26 mouse cellular contexts compared by ENCODE assay signal in the genomic region with DNA sequence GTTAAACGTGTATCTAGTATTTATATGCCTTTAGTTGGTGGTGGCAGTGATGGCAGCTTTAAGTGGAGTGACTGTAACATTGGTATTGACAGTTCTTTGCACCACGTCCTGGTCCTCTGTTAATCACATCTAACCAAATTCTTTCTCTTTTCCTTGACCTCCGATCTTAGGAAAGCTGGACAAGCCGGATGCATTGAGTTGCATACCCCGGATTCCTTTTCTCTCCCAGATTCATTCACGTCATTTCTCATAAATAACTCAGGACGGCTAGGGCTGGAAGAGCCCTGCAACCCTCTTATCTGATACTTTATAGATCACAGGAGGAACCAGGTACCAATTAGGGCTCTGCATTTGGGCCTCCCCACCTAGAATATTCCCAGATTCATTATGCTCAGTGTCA.
DNase-seq lines count a peak whose midpoint lies in the region; ATAC-seq and TF ChIP-seq lines count a peak whose summit lies in the region.
"Had no signal": no experiment of that assay in that cellular context is flagged by ENCODE, and none has a peak within 500 bp of the region (broad histone marks: within the 10 kb centered on the region; RNA-seq: fewer than 3 reads in every experiment).

No protein-coding gene starts in this region.

- H3K27ac ChIP-seq in gastrocnemius, adult 2 months: peak overlapping the region; percentile 72
- H3K27ac ChIP-seq in heart, embryonic 14.5 days (replicated peaks in 1 of 2; ENCODE audit: control insufficient read depth in 1 of 2, insufficient read depth in 1 of 2, low read depth in 2 of 2, low read length in 2 of 2): peak overlapping the region; percentile 73 to 88
- peak overlapping the region; percentile 14; the same call in 1 of the 2 replicates for H3K27ac ChIP-seq in layer of hippocampus, adult 2 months
- H3K27ac ChIP-seq: embryonic facial prominence, embryonic 12.5 days; forebrain, embryonic 10.5 days; forebrain, embryonic 15.5 days; hindbrain, embryonic 14.5 days; liver, embryonic 12.5 days; midbrain, embryonic 13.5 days had no signal

- peak overlapping the region; percentile 34; the same call in 1 of the 2 replicates for H3K4me2 ChIP-seq in heart, embryonic 14.5 days (ENCODE audit: low read length)
- H3K4me2 ChIP-seq: embryonic facial prominence, embryonic 12.5 days; forebrain, embryonic 15.5 days; hindbrain, embryonic 14.5 days; liver, embryonic 12.5 days; midbrain, embryonic 13.5 days had no signal

- intact Hi-C loops in gastrocnemius, adult 2 months (cut with DNase I): no loop called here
- intact Hi-C loops in heart, postnatal 25 days (cut with DNase I): no loop called here

- 14% methylated on average over 7 of the region's 7 CpGs for WGBS in heart, embryonic 14.5 days

- no peaks in the 10 kb centered on the region for H3K9me3 ChIP-seq in heart, embryonic 14.5 days (ENCODE audit: control insufficient read depth, low read length)
- H3K9me3 ChIP-seq: embryonic facial prominence, embryonic 12.5 days; forebrain, embryonic 10.5 days; forebrain, embryonic 15.5 days; liver, embryonic 12.5 days; midbrain, embryonic 13.5 days had no signal

- no peak for DNase-seq in gastrocnemius, adult 2 months
- no peak for DNase-seq in gastrocnemius, postnatal 4 days (ENCODE audit: low spot score in 2 of 2)
- DNase-seq in heart, postnatal 25 days (ENCODE audit: low spot score): no peak
- DNase-seq in layer of hippocampus, adult 2 months (ENCODE audit: low spot score in 2 of 2): no peak
- DNase-seq in layer of hippocampus, adult 18-20 months (ENCODE audit: low spot score in 2 of 2): no peak
- DNase-seq: adrenal gland, postnatal 36 days; cerebellum, adult 18-20 months; cerebellum, postnatal 10 days; gastrocnemius, postnatal 36 days; kidney, adult 11 months; kidney, postnatal 36 days; layer of hippocampus, postnatal 36 days; left cerebral cortex, postnatal 4 days; liver, postnatal 0 days; lung, postnatal 36 days; right cerebral cortex, postnatal 14 days; thymus, postnatal 4 days had no signal

- H3K9ac ChIP-seq in heart, embryonic 14.5 days (ENCODE audit: low read length): no peak overlapping the region
- H3K9ac ChIP-seq: embryonic facial prominence, embryonic 12.5 days; forebrain, embryonic 15.5 days; hindbrain, embryonic 14.5 days; liver, embryonic 12.5 days; liver, postnatal 0 days; midbrain, embryonic 13.5 days had no signal

- no peak for ATAC-seq in heart, embryonic 14.5 days (ENCODE audit: insufficient number of reproducible peaks, insufficient read depth, low FRiP score, low read depth)
- no peak for ATAC-seq in erythroblast, adult 5-6 weeks (replicated peaks; ENCODE audit: low FRiP score, poor library complexity, severe bottlenecking)
- ATAC-seq: forebrain, embryonic 15.5 days; inflammation-experienced regulatory T-cells, adult 6 months; liver, embryonic 12.5 days; liver, postnatal 0 days; midbrain, embryonic 13.5 days had no signal

- TF ChIP-seq CTCF in gastrocnemius, adult 2 months (IDR thresholded peaks at IDR 0.05): no peak
- no peak for TF ChIP-seq CTCF in layer of hippocampus, adult 2 months (conservative IDR thresholded peaks at IDR 0.05)

- peaks cover 5 to 12% of the 10 kb centered on the region in 2 experiments for H3K4me1 ChIP-seq in heart, embryonic 14.5 days (ENCODE audit: control insufficient read depth in 2 of 2, insufficient read depth in 2 of 2, low read length in 2 of 2)
- H3K4me1 ChIP-seq: forebrain, embryonic 10.5 days; forebrain, embryonic 15.5 days; liver, embryonic 12.5 days; midbrain, embryonic 13.5 days had no signal

- no peaks in the 10 kb centered on the region for H3K27me3 ChIP-seq in heart, embryonic 14.5 days (ENCODE audit: control insufficient read depth, insufficient read depth, low read length)
- H3K27me3 ChIP-seq: embryonic facial prominence, embryonic 12.5 days; forebrain, embryonic 15.5 days; liver, embryonic 12.5 days; midbrain, embryonic 13.5 days had no signal

- H3K4me3 ChIP-seq in gastrocnemius, adult 2 months: no peak overlapping the region
- no peak overlapping the region for H3K4me3 ChIP-seq in heart, embryonic 14.5 days (ENCODE audit: control insufficient read depth in 1 of 2, insufficient read depth in 1 of 2, low read depth in 1 of 2, low read length in 2 of 2)
- no peak overlapping the region for H3K4me3 ChIP-seq in layer of hippocampus, adult 2 months
- H3K4me3 ChIP-seq: embryonic facial prominence, embryonic 12.5 days; forebrain, embryonic 10.5 days; forebrain, embryonic 15.5 days; liver, embryonic 12.5 days; midbrain, embryonic 13.5 days had no signal

- no peaks in the 10 kb centered on the region for H3K36me3 ChIP-seq in heart, embryonic 14.5 days (ENCODE audit: control insufficient read depth, insufficient read depth, low read length)
- H3K36me3 ChIP-seq: embryonic facial prominence, embryonic 12.5 days; forebrain, embryonic 10.5 days; forebrain, embryonic 15.5 days; liver, embryonic 12.5 days; midbrain, embryonic 13.5 days had no signal

Comparison
In these comparisons a context has a peak if more than half of its experiments do, and no peak if none do; other contexts are left out.
1. H3K27ac ChIP-seq: peak in every context shown above with its lines; median percentile 80 in heart, embryonic 14.5 days; 72 in gastrocnemius, adult 2 months; 14 in layer of hippocampus, adult 2 months.